Mouse (Mus musculus) neural tube, embryonic 11.5 days (tissue): Measurements from ENCODE around the gene Ptprt. TPM values are rescaled to one million over a fixed set of nuclear protein-coding genes. Genes with fewer than 3 reads are reported as not detected.

ENCODE experiments used
- ATAC-seq: fragments of 200-750 bp; cut with Nextera tagmentation; 2 replicates; pipeline ENCODE4 v1.8.0; 2017; ENCODE audit warnings: moderate number of reproducible peaks, mild to moderate bottlenecking, moderate TSS enrichment, moderate library complexity; ENCODE audit not compliant: insufficient read depth, low FRiP score, low TSS enrichment
- DNase-seq: peaks from one replicate; pipeline ENCODE4 v3.0.0-alpha.2; 2015; ENCODE audit warnings: low spot score
- H3K27ac ChIP-seq: fragments of 300-500 bp; sonication (generic); 2 replicates; pipeline ENCODE4 v1.5.1; 2014; ENCODE audit warnings: low read depth, mild to moderate bottlenecking, low read length
- H3K27me3 ChIP-seq: fragments of 300-500 bp; sonication (generic); 2 replicates; pipeline ENCODE4 v1.6.1; 2014; ENCODE audit warnings: mild to moderate bottlenecking, low read length, mixed read lengths; ENCODE audit not compliant: control insufficient read depth, insufficient read depth
- H3K36me3 ChIP-seq: fragments of 300-500 bp; sonication (generic); 2 replicates; pipeline ENCODE4 v1.6.1; 2014; ENCODE audit warnings: mild to moderate bottlenecking, low read length, moderate library complexity, mixed read lengths; ENCODE audit not compliant: control insufficient read depth, insufficient read depth
- H3K4me1 ChIP-seq: fragments of 300-500 bp; sonication (generic); 2 replicates; pipeline ENCODE4 v1.6.1; 2014; ENCODE audit warnings: low read length, mixed read lengths; ENCODE audit not compliant: control insufficient read depth, insufficient read depth
- H3K4me2 ChIP-seq: fragments of 300-500 bp; sonication (generic); 2 replicates; pipeline ENCODE4 v1.6.1; 2014; ENCODE audit warnings: low read depth, mild to moderate bottlenecking, moderate library complexity
- H3K4me3 ChIP-seq: fragments of 300-500 bp; sonication (generic); 2 replicates; pipeline ENCODE4 v1.5.1; 2014; ENCODE audit warnings: low read depth, low read length
- H3K9ac ChIP-seq: fragments of 300-500 bp; sonication (generic); 2 replicates; pipeline ENCODE4 v1.6.1; 2014; ENCODE audit warnings: mild to moderate bottlenecking, low read length
- H3K9me3 ChIP-seq: fragments of 300-500 bp; sonication (generic); 2 replicates; pipeline ENCODE4 v1.6.1; 2016; ENCODE audit warnings: low read length; ENCODE audit not compliant: control insufficient read depth
- WGBS: fragments of 180-500 bp; shearing (Covaris S2); extraction: QIAGEN DNeasy Blood & Tissue Kit; methylation state at CpG from one replicate; pipeline ENCODE4 v1.1.7; 2014; 5-methylcytosine and 5-hydroxymethylcytosine counted together
- polyA plus RNA-seq: library from polyadenylated mRNA; unstranded; fragments of >200 nt; fragmentation: Nextera tagmentation; extraction: Ambion mirVana; gene quantifications from 2 replicates; pipeline ENCODE4 v1.2.1, GENCODE M21; 2014

The Ptprt gene
- polyA plus RNA-seq, 1 experiment from 2014 or later: 1.6 TPM

DNA sequence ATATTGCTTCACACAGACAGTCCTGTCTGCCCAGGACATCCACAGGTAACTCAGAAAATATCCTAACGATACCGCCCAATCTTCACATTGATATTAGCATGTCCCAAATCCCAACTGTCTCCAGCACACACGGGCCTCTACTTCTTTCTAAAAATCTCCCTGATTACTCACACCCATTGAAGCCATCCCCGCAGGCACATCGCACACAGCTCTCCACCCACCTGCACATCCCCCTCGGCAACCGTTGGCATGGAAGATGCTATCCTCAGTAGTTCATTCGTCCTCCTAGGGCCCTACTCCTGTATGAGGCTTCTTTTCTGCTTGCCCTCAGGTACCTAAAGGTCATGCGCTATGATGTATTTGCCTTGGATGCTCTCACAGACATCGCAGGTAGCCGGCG lies 89.9 kb downstream of the Ptprt start:
- H3K27ac ChIP-seq: no peak overlapping the region
- DNase-seq (no peak), ATAC-seq (no peak)
- WGBS: 90% methylated on average over 12 of the region's 12 CpGs
- H3K4me1 ChIP-seq: no peaks in the 10 kb centered on the region
- H3K9ac ChIP-seq: no peak overlapping the region
- no peak overlapping the region for H3K4me2 ChIP-seq
- no peaks in the 10 kb centered on the region for H3K36me3 ChIP-seq
- H3K9me3 ChIP-seq: no peaks in the 10 kb centered on the region
- H3K27me3 ChIP-seq: no peaks in the 10 kb centered on the region
- no peak overlapping the region for H3K4me3 ChIP-seq

- DNase-seq (peak; percentile 34), ATAC-seq (no peak)
- H3K36me3 ChIP-seq: no peaks in the 10 kb centered on the region
- H3K4me2 ChIP-seq: no peak overlapping the region
- no peak overlapping the region for H3K4me3 ChIP-seq
- WGBS: 62% methylated on average over 6 of the region's 6 CpGs
- H3K9me3 ChIP-seq: no peaks in the 10 kb centered on the region
- H3K4me1 ChIP-seq: no peaks in the 10 kb centered on the region
- H3K27me3 ChIP-seq: no peaks in the 10 kb centered on the region
- no peak overlapping the region for H3K9ac ChIP-seq
- H3K27ac ChIP-seq: no peak overlapping the region
Measured at GRCm38 (mm10) chr2:162568308-162569100, 92.4 kb downstream of the Ptprt start.

- Histone ChIP-seq H3K4me2 (no peak overlapping the region), H3K9ac (no peak overlapping the region), H3K27ac (no peak overlapping the region), H3K4me1 (no peaks in the 10 kb centered on the region), H3K4me3 (no peak overlapping the region), H3K9me3 (no peaks in the 10 kb centered on the region), H3K27me3 (no peaks in the 10 kb centered on the region), H3K36me3 (no peaks in the 10 kb centered on the region)
- ATAC-seq (no peak), DNase-seq (no peak)
- WGBS: 90% methylated on average over 8 of the region's 8 CpGs
Measured at GRCm38 (mm10) chr2:162548312-162548711, 112.6 kb downstream of the Ptprt start.

GRCm38 (mm10) chr2:162531638-162532037 lies 129.3 kb downstream of the Ptprt start:
- Histone ChIP-seq H3K36me3 (no peaks in the 10 kb centered on the region), H3K27me3 (no peaks in the 10 kb centered on the region), H3K9ac (no peak overlapping the region), H3K4me1 (no peaks in the 10 kb centered on the region), H3K27ac (no peak overlapping the region), H3K4me3 (no peak overlapping the region), H3K4me2 (no peak overlapping the region), H3K9me3 (no peaks in the 10 kb centered on the region)
- WGBS: 50% methylated on average over 7 of the region's 7 CpGs
- no peak for DNase-seq
- no peak for ATAC-seq

DNA sequence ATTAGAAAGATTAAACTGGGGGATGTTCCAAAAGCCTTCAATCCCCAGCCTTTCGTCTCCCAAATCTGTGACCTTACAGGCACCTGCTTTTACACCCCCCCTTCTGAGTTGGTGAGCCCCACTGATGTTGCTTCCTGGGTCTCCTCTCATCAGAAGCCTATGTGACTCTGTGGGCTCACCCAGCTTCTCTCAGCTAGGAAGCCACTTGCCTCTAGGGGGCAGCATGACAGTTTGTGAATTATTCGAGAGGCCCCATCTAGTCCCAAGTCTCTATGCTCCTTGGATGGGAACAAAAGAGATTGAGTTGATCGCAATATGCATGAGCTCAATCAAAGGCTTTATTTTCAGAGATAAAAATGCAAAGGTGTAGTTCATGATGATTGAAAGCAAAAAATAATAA lies 132.0 kb downstream of the Ptprt start:
- H3K4me2 ChIP-seq: no peak overlapping the region
- no peak overlapping the region for H3K9ac ChIP-seq
- DNase-seq: no peak
- no peaks in the 10 kb centered on the region for H3K4me1 ChIP-seq
- no peaks in the 10 kb centered on the region for H3K9me3 ChIP-seq
- no peaks in the 10 kb centered on the region for H3K36me3 ChIP-seq
- H3K27me3 ChIP-seq: no peaks in the 10 kb centered on the region
- no peak overlapping the region for H3K27ac ChIP-seq
- WGBS: 95% methylated on average over 3 of the region's 3 CpGs
- H3K4me3 ChIP-seq: no peak overlapping the region
- ATAC-seq: no peak

DNA sequence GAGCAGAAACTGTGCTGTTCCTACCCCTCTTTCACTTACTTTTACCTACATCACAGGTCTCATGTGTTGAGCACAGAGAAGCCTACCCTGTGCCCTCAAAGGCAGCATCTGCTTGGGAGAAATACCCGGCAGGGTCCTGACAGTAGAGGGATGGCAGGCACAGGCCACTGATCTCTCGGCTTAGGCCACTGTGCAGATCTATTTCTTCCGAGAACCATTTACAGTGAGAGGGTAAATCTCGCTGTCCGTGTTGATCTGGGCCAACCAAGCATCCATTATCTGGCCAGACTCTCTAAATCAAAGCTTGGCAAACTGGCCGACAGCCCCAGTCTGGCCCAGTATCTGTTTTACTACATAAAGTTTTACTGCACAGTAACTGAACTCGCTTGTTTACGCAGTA lies 145.0 kb downstream of the Ptprt start:
- no peaks in the 10 kb centered on the region for H3K4me1 ChIP-seq
- H3K27me3 ChIP-seq: no peaks in the 10 kb centered on the region
- H3K4me2 ChIP-seq: no peak overlapping the region
- DNase-seq (no peak), ATAC-seq (no peak)
- no peak overlapping the region for H3K4me3 ChIP-seq
- H3K9me3 ChIP-seq: no peaks in the 10 kb centered on the region
- WGBS: 84% methylated on average over 8 of the region's 8 CpGs
- H3K27ac ChIP-seq: no peak overlapping the region
- no peak overlapping the region for H3K9ac ChIP-seq
- no peaks in the 10 kb centered on the region for H3K36me3 ChIP-seq

DNA sequence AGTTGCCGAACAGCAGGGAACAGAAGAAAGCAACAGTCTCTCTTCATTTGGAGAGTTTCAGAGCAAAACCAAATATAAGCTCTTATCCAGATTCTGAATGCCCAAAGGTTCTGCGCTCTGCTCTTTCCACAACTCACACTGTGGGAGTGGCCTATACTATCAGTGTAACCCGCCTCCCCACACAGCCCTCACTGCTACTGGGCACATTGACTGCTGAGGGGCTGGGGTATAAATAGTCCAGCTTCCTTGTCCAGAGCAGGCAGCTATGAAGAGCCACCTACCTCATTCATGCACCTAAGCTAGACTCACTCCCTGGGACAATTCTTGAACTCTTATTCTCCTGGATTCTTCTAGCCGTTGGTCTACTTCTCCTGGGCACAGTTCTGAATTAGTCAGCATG lies 147.9 kb downstream of the Ptprt start:
- H3K27ac ChIP-seq: no peak overlapping the region
- no peak overlapping the region for H3K9ac ChIP-seq
- no peak overlapping the region for H3K4me3 ChIP-seq
- H3K4me1 ChIP-seq: no peaks in the 10 kb centered on the region
- no peak overlapping the region for H3K4me2 ChIP-seq
- ATAC-seq (no peak), DNase-seq (no peak)
- no peaks in the 10 kb centered on the region for H3K27me3 ChIP-seq
- 88% methylated on average over 4 of the region's 4 CpGs for WGBS
- H3K36me3 ChIP-seq: no peaks in the 10 kb centered on the region
- no peaks in the 10 kb centered on the region for H3K9me3 ChIP-seq

GRCm38 (mm10) chr2:162512094-162512493 lies 148.9 kb downstream of the Ptprt start:
- no peaks in the 10 kb centered on the region for H3K36me3 ChIP-seq
- WGBS: 82% methylated on average over 1 of the region's 1 CpGs
- no peaks in the 10 kb centered on the region for H3K4me1 ChIP-seq
- ATAC-seq (no peak), DNase-seq (no peak)
- H3K9me3 ChIP-seq: no peaks in the 10 kb centered on the region
- H3K27me3 ChIP-seq: no peaks in the 10 kb centered on the region
- H3K27ac ChIP-seq: no peak overlapping the region
- H3K4me3 ChIP-seq: no peak overlapping the region
- no peak overlapping the region for H3K4me2 ChIP-seq
- H3K9ac ChIP-seq: no peak overlapping the region

GRCm38 (mm10) chr2:162509016-162509415 lies 151.9 kb downstream of the Ptprt start:
- H3K27ac ChIP-seq: no peak overlapping the region
- H3K4me2 ChIP-seq: no peak overlapping the region
- 81% methylated on average over 5 of the region's 5 CpGs for WGBS
- H3K9ac ChIP-seq: no peak overlapping the region
- no peaks in the 10 kb centered on the region for H3K9me3 ChIP-seq
- no peaks in the 10 kb centered on the region for H3K4me1 ChIP-seq
- ATAC-seq (no peak), DNase-seq (no peak)
- H3K27me3 ChIP-seq: no peaks in the 10 kb centered on the region
- H3K36me3 ChIP-seq: no peaks in the 10 kb centered on the region
- H3K4me3 ChIP-seq: no peak overlapping the region
